Mouse (Mus musculus) forebrain, postnatal 0 days (tissue): Measurements from ENCODE around the gene Kcnq5. TPM values are rescaled to one million over a fixed set of nuclear protein-coding genes. Genes with fewer than 3 reads are reported as not detected.

ENCODE experiments used
- ATAC-seq: fragments of 200-750 bp; cut with Nextera tagmentation; 2 replicates; pipeline ENCODE4 v1.8.0; 2017; ENCODE audit warnings: mild to moderate bottlenecking, moderate library complexity
- DNase-seq: peaks from one replicate; pipeline ENCODE4 v3.0.0-alpha.2; 2015
- H3K27ac ChIP-seq: fragments of 300-500 bp; sonication (generic); 2 replicates; pipeline ENCODE4 v1.5.1; 2014; ENCODE audit warnings: low read depth, mild to moderate bottlenecking, antibody characterized with exemption, low read length, moderate library complexity, mixed read lengths
- H3K27me3 ChIP-seq: fragments of 300-500 bp; sonication (generic); 2 replicates; pipeline ENCODE4 v1.6.1; 2014; ENCODE audit warnings: mild to moderate bottlenecking, low read length, mixed read lengths; ENCODE audit not compliant: insufficient read depth
- H3K36me3 ChIP-seq: fragments of 300-500 bp; sonication (generic); 2 replicates; pipeline ENCODE4 v1.6.1; 2014; ENCODE audit warnings: mild to moderate bottlenecking, moderate library complexity; ENCODE audit not compliant: insufficient read depth
- H3K4me1 ChIP-seq: fragments of 300-500 bp; sonication (generic); 2 replicates; pipeline ENCODE4 v1.6.1; 2014; ENCODE audit warnings: antibody characterized with exemption; ENCODE audit not compliant: insufficient read depth
- H3K4me2 ChIP-seq: fragments of 300-500 bp; sonication (generic); 2 replicates; pipeline ENCODE4 v1.6.1; 2014; ENCODE audit warnings: low read depth, mild to moderate bottlenecking, moderate library complexity
- H3K4me3 ChIP-seq: fragments of 300-500 bp; sonication (generic); 2 replicates; pipeline ENCODE4 v1.5.1; 2014; ENCODE audit warnings: low read depth, low read length, mixed read lengths
- H3K9ac ChIP-seq: fragments of 300-500 bp; sonication (generic); 2 replicates; pipeline ENCODE4 v1.6.1; 2014; ENCODE audit warnings: mild to moderate bottlenecking
- H3K9me3 ChIP-seq: fragments of 300-500 bp; sonication (generic); 2 replicates; pipeline ENCODE4 v1.6.1; 2016; ENCODE audit warnings: low read length
- CTCF ChIP-seq: sonication (generic); IDR thresholded peaks from 2 replicates; pipeline ENCODE4 v1.5.1; 2016; ENCODE audit warnings: antibody characterized with exemption, control low read depth, low read depth
- WGBS: fragments of 180-500 bp; shearing (Covaris S2); extraction: QIAGEN DNeasy Blood & Tissue Kit; methylation state at CpG from one replicate; pipeline ENCODE4 v1.1.7; 2014; 5-methylcytosine and 5-hydroxymethylcytosine counted together
- polyA plus RNA-seq: library from polyadenylated mRNA; unstranded; fragments of >200 nt; fragmentation: Nextera tagmentation; extraction: Ambion mirVana; gene quantifications from 2 replicates; pipeline ENCODE4 v1.2.1, GENCODE M21; 2015
- total RNA-seq: library from RNA; depleted of rRNA; stranded (reverse); fragments of >200 nt; gene quantifications from 2 replicates; pipeline ENCODE4 v1.2.3, GENCODE M21; 2014

The Kcnq5 gene
- total and polyA plus RNA-seq, 2 experiments from 2014 or later: 3.4 to 17.7 TPM

DNA sequence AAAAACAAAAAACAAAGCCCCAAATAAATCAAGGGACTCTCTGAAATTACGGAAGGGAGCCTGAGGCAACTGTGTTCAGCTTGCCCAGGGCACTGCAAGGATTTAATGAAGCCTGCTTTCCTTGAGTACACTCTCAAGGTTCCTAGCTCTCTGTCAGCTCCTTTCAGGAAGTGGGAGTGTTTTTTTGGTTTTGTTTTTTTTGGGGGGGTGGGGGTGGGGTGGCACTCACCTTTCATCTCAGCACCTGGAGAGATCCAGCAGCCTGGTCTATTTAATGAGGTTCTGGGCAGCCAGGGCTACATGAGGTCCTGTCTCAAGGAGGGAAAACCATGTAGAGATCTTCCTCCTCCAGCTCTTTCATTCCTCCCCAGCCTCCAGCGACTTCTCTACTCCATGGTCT is 612.4 kb downstream of the Kcnq5 start, which contains the start of gene Khdc1a:
Gene Khdc1a, plus strand, starts transcription at position 301 of the 400 bp plus-strand sequence.
- no peak within 1 kb of the TSS for H3K4me2 ChIP-seq
- H3K9me3 ChIP-seq: no peaks in the 10 kb centered on the region
- DNase-seq (no peak), ATAC-seq (no peak)
- H3K4me1 ChIP-seq: no peaks in the 10 kb centered on the region
- no peaks in the 10 kb centered on the region for H3K27me3 ChIP-seq
- H3K27ac ChIP-seq: no peak within 1 kb of the TSS
- H3K4me3 ChIP-seq: no peak within 1 kb of the TSS
- no peak for TF ChIP-seq CTCF
- no peak within 1 kb of the TSS for H3K9ac ChIP-seq
- no peaks in the 10 kb centered on the region for H3K36me3 ChIP-seq
- 70% methylated on average over 2 of the region's 2 CpGs for WGBS
